Mouse (Mus musculus) intestine, embryonic 14.5 days (tissue): ENCODE measurements around the gene Prkd2. TPM values are rescaled to one million over a fixed set of nuclear protein-coding genes. Genes with fewer than 3 reads are reported as not detected.

Source experiments
- ATAC-seq: fragments of 200-750 bp; cut with Nextera tagmentation; replicated peaks from 2 replicates; pipeline ENCODE4 v1.8.0; 2017; ENCODE audit warnings: low read depth, moderate number of reproducible peaks, moderate TSS enrichment, moderate library complexity; ENCODE audit not compliant: low FRiP score, low TSS enrichment
- DNase-seq: peaks from one replicate; pipeline ENCODE4 v3.0.0-alpha.2; 2018; ENCODE audit warnings: low spot score
- H3K27ac ChIP-seq: fragments of 300-500 bp; sonication (generic); 2 replicates; pipeline ENCODE4 v1.5.1; 2014; ENCODE audit warnings: low read depth, mild to moderate bottlenecking, control low read depth
- H3K27me3 ChIP-seq: fragments of 300-500 bp; sonication (generic); replicated peaks from 2 replicates; pipeline ENCODE4 v1.6.1; 2014; ENCODE audit warnings: low read length, control low read depth; ENCODE audit not compliant: control insufficient read depth, insufficient read depth
- H3K36me3 ChIP-seq: fragments of 300-500 bp; sonication (generic); 2 replicates; pipeline ENCODE4 v1.6.1; 2014; ENCODE audit warnings: low read length, control low read depth; ENCODE audit not compliant: control insufficient read depth, insufficient read depth
- H3K4me1 ChIP-seq: fragments of 300-500 bp; sonication (generic); replicated peaks from 2 replicates; pipeline ENCODE4 v1.6.1; 2014; ENCODE audit warnings: low read length, control low read depth, mixed read lengths; ENCODE audit not compliant: control insufficient read depth, insufficient read depth
- H3K4me2 ChIP-seq: fragments of 300-500 bp; sonication (generic); 2 replicates; pipeline ENCODE4 v1.6.1; 2014; ENCODE audit warnings: low read length
- H3K4me3 ChIP-seq: fragments of 300-500 bp; sonication (generic); 2 replicates; pipeline ENCODE4 v1.5.1; 2014; ENCODE audit warnings: low read depth, low read length, control low read depth, mixed read lengths
- H3K9ac ChIP-seq: fragments of 300-500 bp; sonication (generic); 2 replicates; pipeline ENCODE4 v1.6.1; 2014; ENCODE audit warnings: mild to moderate bottlenecking, low read length
- H3K9me3 ChIP-seq: fragments of 300-500 bp; sonication (generic); 2 replicates; pipeline ENCODE4 v1.6.1; 2016; ENCODE audit warnings: low read length, control low read depth; ENCODE audit not compliant: control insufficient read depth
- WGBS: fragments of 180-500 bp; shearing (Covaris S2); extraction: QIAGEN DNeasy Blood & Tissue Kit; methylation state at CpG from one replicate; pipeline ENCODE4 v1.1.7; 2014; 5-methylcytosine and 5-hydroxymethylcytosine counted together
- polyA plus RNA-seq: library from polyadenylated mRNA; unstranded; fragments of >200 nt; fragmentation: Nextera tagmentation; extraction: Ambion mirVana; gene quantifications from 2 replicates; pipeline ENCODE4 v1.2.1, GENCODE M21; 2014

Gene Prkd2
- polyA plus RNA-seq, 1 experiment from 2014 or later = 12.0 TPM

GRCm38 (mm10) chr7:16859902-16860651 lies 17.4 kb downstream of the Prkd2 start:
- WGBS = 32% methylated on average over 5 of the region's 5 CpGs
- Histone ChIP-seq H3K4me3 (no peak overlapping the region), H3K9ac (no peak overlapping the region), H3K9me3 (no peaks in the 10 kb centered on the region), H3K4me2 (no peak overlapping the region), H3K4me1 (no peaks in the 10 kb centered on the region), H3K27me3 (no peaks in the 10 kb centered on the region), H3K27ac (no peak overlapping the region), H3K36me3 (peaks cover 56% of the 10 kb centered on the region)
- ATAC-seq (no peak), DNase-seq (peak; percentile 87)

- ATAC-seq = no peak
- 71% methylated on average over 3 of the region's 3 CpGs for WGBS
Observed at GRCm38 (mm10) chr7:16867488-16867887, 24.8 kb downstream of the Prkd2 start.

DNA sequence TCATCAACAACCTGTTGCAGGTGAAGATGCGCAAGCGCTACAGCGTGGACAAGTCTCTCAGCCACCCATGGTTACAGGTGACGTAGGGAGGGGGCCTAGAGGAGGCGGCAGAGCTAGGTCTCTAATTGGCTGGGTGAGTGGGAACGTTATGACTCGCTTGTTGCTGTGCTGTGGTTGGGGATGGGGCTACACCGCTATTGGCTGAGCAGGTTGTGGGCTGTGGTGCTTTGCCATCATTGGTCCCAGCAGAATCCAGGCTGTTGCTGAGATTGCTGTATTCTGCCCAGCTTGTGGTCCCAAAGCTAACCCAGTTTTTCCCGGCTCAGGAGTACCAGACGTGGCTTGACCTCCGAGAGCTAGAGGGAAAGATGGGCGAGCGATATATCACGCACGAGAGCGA lies 26.8 kb downstream of the Prkd2 start:
- DNase-seq (peak; percentile 72), ATAC-seq (peak; percentile 93)
- Histone ChIP-seq H3K4me2 (peak overlapping the region; percentile 26; the same call in 1 of the 2 replicates), H3K27me3 (no peaks in the 10 kb centered on the region), H3K36me3 (peaks cover 28% of the 10 kb centered on the region), H3K9ac (no peak overlapping the region), H3K4me3 (no peak overlapping the region), H3K4me1 (no peaks in the 10 kb centered on the region), H3K27ac (no peak overlapping the region), H3K9me3 (no peaks in the 10 kb centered on the region)
- whole genome bisulfite sequencing = 22% methylated on average over 16 of the region's 16 CpGs

More at GRCm38 (mm10) chr7:16867488-16867887, 24.8 kb downstream of the Prkd2 start:
- Histone ChIP-seq H3K9ac (no peak overlapping the region), H3K27ac (no peak overlapping the region), H3K4me3 (no peak overlapping the region), H3K36me3 (peaks cover 37% of the 10 kb centered on the region), H3K4me2 (no peak overlapping the region), H3K9me3 (no peaks in the 10 kb centered on the region), H3K4me1 (no peaks in the 10 kb centered on the region), H3K27me3 (no peaks in the 10 kb centered on the region)
- DNase-seq = no peak

DNA sequence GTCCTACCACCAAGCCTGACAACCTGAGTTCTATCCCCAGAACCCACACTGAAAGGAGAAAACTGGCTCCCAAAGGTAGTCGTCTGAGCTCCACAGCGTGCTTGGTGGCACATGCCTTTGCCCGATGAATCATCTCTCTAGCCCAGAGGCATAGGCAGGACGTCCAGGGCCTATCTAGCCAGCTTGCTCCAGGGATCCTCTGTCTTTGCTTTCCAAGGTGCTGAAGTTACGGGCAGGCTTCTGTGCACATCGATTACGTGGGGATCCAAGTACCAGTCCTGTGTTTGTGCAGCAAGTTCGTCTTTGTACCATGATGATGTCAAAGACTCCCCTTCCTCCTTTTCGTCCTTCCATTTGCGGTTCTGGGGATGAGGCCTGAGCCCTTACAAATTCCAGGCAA lies 28.9 kb downstream of the Prkd2 start:
- DNase-seq = no peak
- no peak for ATAC-seq
- Histone ChIP-seq H3K4me1 (peaks cover 3% of the 10 kb centered on the region; the same call in 1 of the 2 replicates), H3K4me2 (no peak overlapping the region), H3K36me3 (0 out of 2 replicates have a peak, but pooled peaks cover 15% of the 10 kb centered on the region), H3K9ac (no peak overlapping the region), H3K27ac (no peak overlapping the region), H3K9me3 (no peaks in the 10 kb centered on the region), H3K27me3 (no peaks in the 10 kb centered on the region), H3K4me3 (no peak overlapping the region)
- 84% methylated on average over 10 of the region's 10 CpGs for WGBS

GRCm38 (mm10) chr7:16872478-16872877 lies 29.8 kb downstream of the Prkd2 start:
- Histone ChIP-seq H3K9ac (no peak overlapping the region), H3K4me1 (peaks cover 7% of the 10 kb centered on the region; the same call in 1 of the 2 replicates), H3K4me2 (no peak overlapping the region), H3K9me3 (no peaks in the 10 kb centered on the region), H3K36me3 (0 out of 2 replicates have a peak, but pooled peaks cover 15% of the 10 kb centered on the region), H3K27me3 (no peaks in the 10 kb centered on the region), H3K27ac (no peak overlapping the region), H3K4me3 (no peak overlapping the region)
- ATAC-seq (no peak), DNase-seq (no peak)
- 93% methylated on average over 9 of the region's 9 CpGs for WGBS

DNA sequence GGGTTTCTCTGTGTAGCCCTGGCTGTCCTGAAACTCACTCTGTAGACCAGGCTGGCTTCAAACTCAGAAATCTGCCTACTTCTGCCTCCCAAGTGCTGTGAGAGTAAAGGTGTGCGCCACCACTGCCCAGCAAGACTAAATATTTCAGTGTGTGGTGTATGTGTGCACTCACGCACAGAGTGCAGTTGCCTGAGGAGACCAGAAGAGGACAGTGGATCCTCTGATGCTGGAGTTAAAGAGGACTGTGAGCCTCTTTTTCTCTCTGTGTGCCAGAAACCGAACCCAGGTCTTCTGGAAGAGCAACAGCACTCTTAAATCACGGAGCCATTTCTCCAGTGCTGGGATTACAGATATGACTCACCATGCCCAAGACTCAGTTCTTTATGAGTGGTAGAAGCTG lies 30.7 kb downstream of the Prkd2 start:
- Histone ChIP-seq H3K4me2 (no peak overlapping the region), H3K4me3 (no peak overlapping the region), H3K9me3 (no peaks in the 10 kb centered on the region), H3K27me3 (no peaks in the 10 kb centered on the region), H3K27ac (no peak overlapping the region), H3K4me1 (peaks cover 7% of the 10 kb centered on the region; the same call in 1 of the 2 replicates), H3K36me3 (0 out of 2 replicates have a peak, but pooled peaks cover 10% of the 10 kb centered on the region), H3K9ac (no peak overlapping the region)
- WGBS = 87% methylated on average over 4 of the region's 4 CpGs
- DNase-seq (no peak), ATAC-seq (no peak)

- peak; percentile 83 for DNase-seq
- Histone ChIP-seq H3K27ac (peak overlapping the region; percentile 84), H3K4me1 (peaks cover 7% of the 10 kb centered on the region; the same call in 1 of the 2 replicates), H3K4me3 (peak overlapping the region; percentile 80), H3K9me3 (no peaks in the 10 kb centered on the region), H3K36me3 (peaks cover 13% of the 10 kb centered on the region), H3K27me3 (no peaks in the 10 kb centered on the region), H3K4me2 (peak overlapping the region; percentile 39), H3K9ac (peak overlapping the region; percentile 29; the same call in 1 of the 2 replicates)
- 5% methylated on average over 17 of the region's 17 CpGs for WGBS
- ATAC-seq = no peak
Observed at GRCm38 (mm10) chr7:16874190-16874589, 31.5 kb downstream of the Prkd2 start.

DNA sequence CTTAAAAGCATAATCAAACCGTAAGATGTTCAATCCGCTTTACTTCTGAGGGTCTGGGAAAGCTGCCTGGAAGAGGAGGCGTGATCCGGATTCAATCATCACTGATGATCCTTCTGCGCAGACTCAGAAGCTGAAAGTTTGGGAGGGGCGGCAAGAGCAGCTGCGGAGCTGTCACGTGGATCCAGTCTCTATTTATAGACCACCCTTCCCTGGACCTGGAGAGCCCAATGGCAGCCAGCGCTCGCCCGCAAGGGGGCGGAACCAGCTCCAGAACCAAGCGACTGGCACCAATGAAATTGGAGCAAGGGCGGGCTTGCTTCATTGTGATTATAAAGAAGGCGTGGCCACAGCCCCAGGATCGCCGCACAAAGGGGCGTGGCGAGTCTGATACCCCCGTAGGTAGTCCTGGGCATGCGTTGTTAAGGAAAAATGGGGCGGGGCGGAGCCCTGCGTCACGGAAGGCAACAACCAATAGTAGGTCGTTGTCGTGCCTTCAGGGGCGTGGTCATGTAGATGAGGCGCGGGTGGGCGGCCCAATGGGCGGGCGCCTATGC lies 32.1 kb downstream of the Prkd2 start:
- Histone ChIP-seq H3K9me3 (no peaks in the 10 kb centered on the region), H3K27me3 (no peaks in the 10 kb centered on the region), H3K4me2 (peak overlapping the region; percentile 72), H3K4me1 (peaks cover 7% of the 10 kb centered on the region; the same call in 1 of the 2 replicates), H3K27ac (peak overlapping the region; percentile 84), H3K36me3 (peaks cover 16% of the 10 kb centered on the region), H3K4me3 (peak overlapping the region; percentile 80), H3K9ac (peak overlapping the region; percentile 29; the same call in 1 of the 2 replicates)
- peak; percentile 96 for ATAC-seq
- WGBS = under 1% methylated on average over 33 of the region's 33 CpGs
- DNase-seq = peak; percentile 98

- ATAC-seq = no peak
Observed at GRCm38 (mm10) chr7:16875310-16875325, 32.4 kb downstream of the Prkd2 start, which contains the start of gene Dact3. Dact3 (plus strand) TSS chr7:16875317.

More at GRCm38 (mm10) chr7:16875310-16875325, 32.4 kb downstream of the Prkd2 start, which contains the start of gene Dact3:
- Histone ChIP-seq H3K4me1 (peaks cover 9% of the 10 kb centered on the region; the same call in 1 of the 2 replicates), H3K27ac (peak within 1 kb of the TSS; percentile 84), H3K4me3 (peak within 1 kb of the TSS; percentile 80), H3K36me3 (peaks cover 16% of the 10 kb centered on the region), H3K9ac (peak within 1 kb of the TSS; percentile 74), H3K9me3 (no peaks in the 10 kb centered on the region), H3K4me2 (peak within 1 kb of the TSS; percentile 72), H3K27me3 (no peaks in the 10 kb centered on the region)
- WGBS = 0% methylated on average over 1 of the region's 1 CpGs
- DNase-seq = no peak
